8 mouse cellular contexts compared by ENCODE assay signal in genomic region chr11:3931511-3932211, GRCm38 (mm10). TPM values are rescaled to one million over a fixed set of nuclear protein-coding genes. Genes with fewer than 3 reads are reported as not detected.
A peak's percentile ranks its signal among the peaks of the same experiment; 100 is the strongest.
DNase-seq lines count a peak whose midpoint lies in the region; ATAC-seq and TF ChIP-seq lines count a peak whose summit lies in the region.

Gene Tcn2, minus strand, starts transcription at chr11:3932159.

- peaks cover 20% of the 10 kb centered on the region for H3K36me3 ChIP-seq in E14TG2a.4 (ENCODE audit: insufficient read depth, low read length)
- 0 out of 2 replicates have a peak, but pooled peaks cover 3% of the 10 kb centered on the region for H3K36me3 ChIP-seq in forebrain, embryonic 13.5 days (ENCODE audit: poor library complexity, severe bottlenecking)
- no peaks in the 10 kb centered on the region; the same call in 1 of the 2 replicates for H3K36me3 ChIP-seq in lung, embryonic 14.5 days (ENCODE audit: insufficient read depth)

- H3K27me3 ChIP-seq in E14TG2a.4 (ENCODE audit: insufficient read depth, low read length), result no peaks in the 10 kb centered on the region
- no peaks in the 10 kb centered on the region for H3K27me3 ChIP-seq in forebrain, embryonic 13.5 days
- H3K27me3 ChIP-seq in lung, embryonic 14.5 days (ENCODE audit: insufficient read depth, low read length), result no peaks in the 10 kb centered on the region

- peak within 1 kb of the TSS; percentile 72 for H3K4me2 ChIP-seq in forebrain, embryonic 13.5 days
- peak within 1 kb of the TSS; percentile 72 for H3K4me2 ChIP-seq in lung, embryonic 14.5 days

- no peak for TF ChIP-seq POLR2A in brain, embryonic 14.5 days (IDR thresholded peaks at IDR 0.05; ENCODE audit: borderline replicate concordance, extremely low read depth, insufficient read depth, insufficient read length, poor library complexity, severe bottlenecking)

- intact Hi-C loops in heart, postnatal 36 days (cut with DNase I), result loop anchor here (2.0 kb wide), 1 partner anchor 31 kb away; the partner anchor contains the start of gene Pes1

- H3K4me3 ChIP-seq in E14TG2a.4 (replicated peaks; ENCODE audit: low read length), result peak within 1 kb of the TSS; percentile 74
- peak within 1 kb of the TSS; percentile 46 for H3K4me3 ChIP-seq in forebrain, embryonic 13.5 days
- H3K4me3 ChIP-seq in layer of hippocampus, adult 2 months, result peak within 1 kb of the TSS; percentile 24
- peak within 1 kb of the TSS; percentile 47 for H3K4me3 ChIP-seq in lung, embryonic 14.5 days (ENCODE audit: low read depth, low read length)

- DNase-seq in brain, embryonic 14.5 days (ENCODE audit: low read depth), result peak; percentile 89
- DNase-seq in heart, postnatal 36 days, result peak; percentile 88 to 90
- peak; percentile 52 to 70 for DNase-seq in layer of hippocampus, adult 2 months (ENCODE audit: low spot score in 2 of 2)
- peak; percentile 91 for DNase-seq in lung, embryonic 14.5 days
- DNase-seq in thymus, postnatal 0 days (ENCODE audit: low spot score), result peak; percentile 73

- H3K27ac ChIP-seq in forebrain, embryonic 13.5 days, result no peak within 1 kb of the TSS; the same call in 1 of the 2 replicates
- peak within 1 kb of the TSS; percentile 74 for H3K27ac ChIP-seq in layer of hippocampus, adult 2 months
- no peak within 1 kb of the TSS; the same call in 1 of the 2 replicates for H3K27ac ChIP-seq in lung, embryonic 14.5 days (ENCODE audit: low read depth)

- TF ChIP-seq CTCF in E14TG2a.4 (conservative IDR thresholded peaks at IDR 0.05; ENCODE audit: low read length), result no peak
- TF ChIP-seq CTCF in brain, embryonic 14.5 days (IDR thresholded peaks at IDR 0.05; ENCODE audit: borderline replicate concordance, extremely low read depth, insufficient read depth, insufficient read length), result no peak
- TF ChIP-seq CTCF in layer of hippocampus, adult 2 months (conservative IDR thresholded peaks at IDR 0.05), result no peak
- no peak for TF ChIP-seq CTCF in lung, embryonic 14.5 days (IDR thresholded peaks at IDR 0.05; ENCODE audit: low read depth)

- H3K9ac ChIP-seq in forebrain, embryonic 13.5 days, result peak within 1 kb of the TSS; percentile 63
- peak within 1 kb of the TSS; percentile 53 for H3K9ac ChIP-seq in lung, embryonic 14.5 days

- H3K4me1 ChIP-seq in E14TG2a.4 (replicated peaks; ENCODE audit: low read depth, low read length), result peaks cover 59% of the 10 kb centered on the region
- H3K4me1 ChIP-seq in forebrain, embryonic 13.5 days, result peaks cover 16% of the 10 kb centered on the region
- H3K4me1 ChIP-seq in lung, embryonic 14.5 days (ENCODE audit: insufficient read depth), result no peaks in the 10 kb centered on the region

- WGBS in forebrain, embryonic 13.5 days, result under 1% methylated on average over 22 of the region's 26 CpGs
- under 1% methylated on average over 26 of the region's 26 CpGs for WGBS in lung, embryonic 14.5 days

- H3K9me3 ChIP-seq in E14TG2a.4 (ENCODE audit: low read length), result peaks cover 6% of the 10 kb centered on the region; the same call in 1 of the 2 replicates
- H3K9me3 ChIP-seq in forebrain, embryonic 13.5 days (replicated peaks), result no peaks in the 10 kb centered on the region
- no peaks in the 10 kb centered on the region for H3K9me3 ChIP-seq in lung, embryonic 14.5 days (ENCODE audit: low read depth, low read length)

- ATAC-seq in forebrain, embryonic 13.5 days, result peak; percentile 67
- ATAC-seq in lung, embryonic 14.5 days (ENCODE audit: insufficient read depth), result peak; percentile 86
- peak; percentile 80 for ATAC-seq in neutrophil, adult 5-6 weeks (ENCODE audit: extremely low read depth, insufficient number of reproducible peaks, low FRiP score, poor library complexity, severe bottlenecking)

RNA-seq across cellular contexts. Expression of gene Tcn2, which starts in this region (rescaled TPM):
- 21.2 and 27.4 TPM in 2 replicates for polyA plus RNA-seq in brain, embryonic 14.5 days (2012; rRNA removed)
- 11.6 and 12.5 TPM in 2 replicates for polyA plus RNA-seq in forebrain, embryonic 13.5 days (2015; fragmentation: Nextera tagmentation; extraction: Ambion mirVana)
- total RNA-seq in heart, postnatal 36 days (2021), result 10 to 100 TPM; 43.7 to 52.1 TPM
- 10 to 100 TPM; 18.5 to 19.4 TPM for total RNA-seq in layer of hippocampus, adult 2 months (2021)
- polyA plus RNA-seq in lung, embryonic 14.5 days (2014; fragmentation: Nextera tagmentation; extraction: Ambion mirVana), result 37.9 and 43.2 TPM in 2 replicates
- 80.5 and 82.4 TPM in 2 replicates for total RNA-seq in neutrophil, adult 5-6 weeks (2017)
- polyA plus RNA-seq in thymus, postnatal 0 days (2015; fragmentation: Nextera tagmentation; extraction: Ambion mirVana), result 25.5 and 27.1 TPM in 2 replicates

Comparison
In these comparisons a context has a peak if more than half of its experiments do, and no peak if none do; other contexts are left out.
1. H3K4me3 ChIP-seq: peak in every context shown above with its lines; median percentile 74 in E14TG2a.4; 47 in lung, embryonic 14.5 days; 46 in forebrain, embryonic 13.5 days; 24 in layer of hippocampus, adult 2 months.